Mouse (Mus musculus) intestine, embryonic 14.5 days (tissue): ENCODE measurements around the gene Tmem191c. TPM values are rescaled to one million over a fixed set of nuclear protein-coding genes. Genes with fewer than 3 reads are reported as not detected.
A peak's percentile ranks its signal among the peaks of the same experiment; 100 is the strongest.

Experiments used
- ATAC-seq: fragments of 200-750 bp; cut with Nextera tagmentation; replicated peaks from 2 replicates; pipeline ENCODE4 v1.8.0; 2017; ENCODE audit warnings: low read depth, moderate number of reproducible peaks, moderate TSS enrichment, moderate library complexity; ENCODE audit not compliant: low FRiP score, low TSS enrichment
- DNase-seq: peaks from one replicate; pipeline ENCODE4 v3.0.0-alpha.2; 2018; ENCODE audit warnings: low spot score
- H3K27ac ChIP-seq: fragments of 300-500 bp; sonication (generic); 2 replicates; pipeline ENCODE4 v1.5.1; 2014; ENCODE audit warnings: low read depth, mild to moderate bottlenecking, control low read depth
- H3K27me3 ChIP-seq: fragments of 300-500 bp; sonication (generic); replicated peaks from 2 replicates; pipeline ENCODE4 v1.6.1; 2014; ENCODE audit warnings: low read length, control low read depth; ENCODE audit not compliant: control insufficient read depth, insufficient read depth
- H3K36me3 ChIP-seq: fragments of 300-500 bp; sonication (generic); 2 replicates; pipeline ENCODE4 v1.6.1; 2014; ENCODE audit warnings: low read length, control low read depth; ENCODE audit not compliant: control insufficient read depth, insufficient read depth
- H3K4me1 ChIP-seq: fragments of 300-500 bp; sonication (generic); replicated peaks from 2 replicates; pipeline ENCODE4 v1.6.1; 2014; ENCODE audit warnings: low read length, control low read depth, mixed read lengths; ENCODE audit not compliant: control insufficient read depth, insufficient read depth
- H3K4me2 ChIP-seq: fragments of 300-500 bp; sonication (generic); 2 replicates; pipeline ENCODE4 v1.6.1; 2014; ENCODE audit warnings: low read length
- H3K4me3 ChIP-seq: fragments of 300-500 bp; sonication (generic); 2 replicates; pipeline ENCODE4 v1.5.1; 2014; ENCODE audit warnings: low read depth, low read length, control low read depth, mixed read lengths
- H3K9ac ChIP-seq: fragments of 300-500 bp; sonication (generic); 2 replicates; pipeline ENCODE4 v1.6.1; 2014; ENCODE audit warnings: mild to moderate bottlenecking, low read length
- H3K9me3 ChIP-seq: fragments of 300-500 bp; sonication (generic); 2 replicates; pipeline ENCODE4 v1.6.1; 2016; ENCODE audit warnings: low read length, control low read depth; ENCODE audit not compliant: control insufficient read depth
- whole genome bisulfite sequencing: fragments of 180-500 bp; shearing (Covaris S2); extraction: QIAGEN DNeasy Blood & Tissue Kit; methylation state at CpG from one replicate; pipeline ENCODE4 v1.1.7; 2014; 5-methylcytosine and 5-hydroxymethylcytosine counted together
- polyA plus RNA-seq: library from polyadenylated mRNA; unstranded; fragments of >200 nt; fragmentation: Nextera tagmentation; extraction: Ambion mirVana; gene quantifications from 2 replicates; pipeline ENCODE4 v1.2.1, GENCODE M21; 2014

Tmem191c gene
- polyA plus RNA-seq, 1 experiment from 2014 or later: 10.8 TPM

DNA sequence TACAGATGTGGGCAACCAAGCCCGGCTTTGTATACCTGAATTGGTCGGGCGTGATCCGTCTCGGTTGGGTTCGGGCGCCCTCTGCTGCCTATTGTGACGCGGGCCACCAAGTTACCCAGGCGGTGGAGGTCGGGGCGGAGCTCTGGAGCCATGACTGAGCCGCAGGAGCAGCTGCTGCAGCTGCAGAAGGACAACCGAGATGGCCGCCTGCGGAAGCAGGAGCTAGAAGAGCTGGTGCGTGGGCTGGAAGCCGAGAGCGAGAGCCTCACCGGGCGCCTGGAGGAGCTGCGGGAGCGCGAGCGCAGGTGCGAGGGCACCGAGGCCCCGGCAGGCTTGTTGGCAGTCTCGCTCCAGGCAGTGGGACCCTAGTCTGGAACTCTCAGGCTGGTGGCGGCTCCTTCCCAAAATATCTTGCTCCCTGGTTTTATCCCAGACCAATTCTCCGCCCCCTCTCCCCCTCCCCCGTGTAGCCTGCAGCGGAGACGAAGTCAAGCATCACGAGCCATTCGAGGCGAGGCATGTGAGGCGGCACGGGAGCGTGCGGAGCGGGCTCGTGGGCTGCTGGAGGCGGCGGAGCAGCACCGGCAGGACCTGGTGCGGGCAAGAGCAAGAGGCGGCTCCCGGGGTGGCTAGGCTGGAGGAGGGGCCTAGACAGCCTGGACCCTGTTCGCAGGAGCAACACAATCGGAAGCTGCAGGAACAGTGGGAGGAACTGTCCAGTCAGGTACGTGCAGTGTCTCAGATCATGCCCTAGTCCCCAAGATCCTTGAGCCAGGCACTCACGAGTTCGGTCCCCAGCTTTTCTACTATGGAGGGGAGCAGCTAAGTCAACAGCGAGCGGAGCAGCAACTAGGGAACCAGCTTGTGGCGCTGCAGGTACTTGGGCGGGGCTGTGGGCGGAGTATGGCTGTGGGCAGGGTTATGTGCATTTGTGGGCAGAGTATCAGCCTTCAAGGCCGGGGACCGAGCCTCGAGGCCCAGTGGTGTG lies 581 bp downstream of the Tmem191c start:
- peak overlapping the region; percentile 54 for H3K4me3 ChIP-seq
- peaks cover 15% of the 10 kb centered on the region for H3K36me3 ChIP-seq
- no peaks in the 10 kb centered on the region for H3K9me3 ChIP-seq
- peaks cover 17% of the 10 kb centered on the region for H3K4me1 ChIP-seq
- H3K27me3 ChIP-seq: peaks cover 28% of the 10 kb centered on the region
- H3K9ac ChIP-seq: peak overlapping the region; percentile 43
- no peak overlapping the region for H3K27ac ChIP-seq
- DNase-seq (peak; percentile 97), ATAC-seq (peak; percentile 87)
- peak overlapping the region; percentile 69 for H3K4me2 ChIP-seq
- under 1% methylated on average over 60 of the region's 62 CpGs for WGBS

DNA sequence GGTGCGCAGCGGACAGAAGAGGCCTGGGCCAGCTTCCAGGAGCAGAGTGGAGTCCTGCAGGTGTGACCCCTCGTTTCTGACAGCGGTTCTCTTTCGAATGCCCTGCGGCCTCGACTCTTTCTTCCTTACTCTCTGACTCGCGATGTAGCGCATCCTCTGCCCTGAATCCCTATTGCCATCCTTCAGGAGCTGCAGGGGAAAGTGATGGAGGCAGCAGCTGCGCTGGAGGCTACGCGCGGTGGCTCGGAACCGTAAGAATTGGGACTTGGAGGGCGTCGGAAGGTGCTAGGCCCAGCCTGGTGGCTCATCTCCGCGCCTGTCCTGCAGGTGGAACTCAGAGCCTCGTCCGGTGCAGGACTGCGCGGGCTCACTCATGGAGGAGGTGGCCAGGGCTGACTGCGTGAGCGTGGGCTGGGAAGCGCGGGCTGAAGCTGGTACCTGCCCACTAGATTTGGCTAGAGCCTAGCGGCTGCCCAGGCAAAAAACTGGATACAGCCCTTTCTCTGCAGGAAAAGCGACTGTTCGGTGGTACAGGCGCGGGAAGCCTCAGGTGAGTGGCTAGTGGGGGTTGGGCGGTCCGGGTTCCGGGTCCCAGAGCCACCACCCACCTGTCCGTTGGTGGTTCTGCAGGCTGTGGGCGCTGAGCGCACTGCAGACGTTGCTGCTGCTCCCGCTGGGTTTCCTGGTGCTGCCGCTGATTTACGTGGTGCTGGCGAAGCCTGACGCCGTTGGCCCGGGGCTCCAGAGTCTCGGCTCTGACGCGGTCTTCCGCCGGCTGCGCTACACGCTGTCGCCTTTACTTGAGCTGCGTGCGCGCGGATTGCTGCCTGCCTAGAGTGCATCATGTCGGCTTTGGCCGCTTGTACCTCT lies 1.7 kb downstream of the Tmem191c start:
- DNase-seq: peak; percentile 64
- H3K9ac ChIP-seq: 0 out of 2 replicates have a peak overlapping the region, but pooled peaks have one; percentile 13
- no peaks in the 10 kb centered on the region for H3K9me3 ChIP-seq

DNA sequence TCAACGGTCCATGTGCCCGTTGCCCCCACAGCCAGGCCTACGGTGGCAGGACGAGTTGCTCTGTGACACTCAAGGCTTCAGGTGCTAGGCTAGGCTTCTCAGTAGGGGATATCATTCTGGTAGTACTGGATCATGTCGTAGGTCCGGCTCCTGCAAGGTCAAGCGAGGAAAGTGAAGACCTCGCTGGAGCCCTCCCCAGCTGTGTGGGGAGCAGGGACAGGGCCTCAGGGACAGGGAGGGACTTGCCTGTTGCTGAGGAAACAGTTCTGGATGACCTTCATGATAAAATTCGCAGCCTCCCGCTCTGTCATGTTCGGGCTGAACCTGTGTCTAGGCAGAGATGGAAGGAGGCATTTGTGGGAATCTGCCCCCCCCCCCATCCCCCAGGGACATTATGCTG lies 4.6 kb downstream of the Tmem191c start:
- peaks cover 54% of the 10 kb centered on the region for H3K36me3 ChIP-seq
- WGBS: 90% methylated on average over 11 of the region's 11 CpGs
- H3K9me3 ChIP-seq: no peaks in the 10 kb centered on the region
- no peak overlapping the region for H3K27ac ChIP-seq
- H3K27me3 ChIP-seq: peaks cover 28% of the 10 kb centered on the region
- peaks cover 17% of the 10 kb centered on the region for H3K4me1 ChIP-seq
- DNase-seq (no peak), ATAC-seq (no peak)
- H3K9ac ChIP-seq: no peak overlapping the region
- H3K4me2 ChIP-seq: no peak overlapping the region
- no peak overlapping the region for H3K4me3 ChIP-seq

More for the DNA sequence above, 1.7 kb downstream of the Tmem191c start:
- peaks cover 17% of the 10 kb centered on the region for H3K4me1 ChIP-seq
- H3K27me3 ChIP-seq: peaks cover 28% of the 10 kb centered on the region
- H3K4me3 ChIP-seq: peak overlapping the region; percentile 54
- peak overlapping the region; percentile 69 for H3K4me2 ChIP-seq
- 4% methylated on average over 61 of the region's 61 CpGs for WGBS
- ATAC-seq: peak; percentile 24; the same call in 1 of the 2 replicates
- peaks cover 26% of the 10 kb centered on the region for H3K36me3 ChIP-seq
- no peak overlapping the region for H3K27ac ChIP-seq

DNA sequence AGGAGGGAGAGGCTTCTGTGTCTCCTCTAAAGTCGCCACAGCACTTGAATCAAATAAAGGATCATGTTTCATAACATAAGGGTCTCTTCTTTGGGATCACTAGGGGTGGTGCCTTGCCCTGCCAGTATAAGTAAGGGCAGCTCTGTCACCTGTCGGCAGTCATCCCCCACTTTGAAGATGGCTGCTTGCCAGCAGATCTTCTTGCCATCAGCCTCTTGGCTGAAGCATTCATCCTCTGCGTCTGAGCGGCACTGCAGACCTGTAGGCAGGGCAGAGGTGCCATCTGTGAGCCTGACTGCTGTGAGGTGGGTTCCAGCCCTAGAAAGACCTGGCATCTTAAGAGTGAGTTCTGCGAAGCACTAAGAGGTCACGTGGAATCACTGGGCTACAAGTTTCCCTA lies 7.3 kb downstream of the Tmem191c start:
- no peak overlapping the region for H3K27ac ChIP-seq
- ATAC-seq (no peak), DNase-seq (no peak)
- no peak overlapping the region for H3K4me2 ChIP-seq
- H3K27me3 ChIP-seq: peaks cover 12% of the 10 kb centered on the region
- no peak overlapping the region for H3K9ac ChIP-seq
- 0 out of 2 replicates have a peak, but pooled peaks cover under 1% of the 10 kb centered on the region for H3K4me1 ChIP-seq
- peaks cover 67% of the 10 kb centered on the region for H3K36me3 ChIP-seq
- H3K9me3 ChIP-seq: no peaks in the 10 kb centered on the region
- no peak overlapping the region for H3K4me3 ChIP-seq
- 67% methylated on average over 6 of the region's 6 CpGs for WGBS

DNA sequence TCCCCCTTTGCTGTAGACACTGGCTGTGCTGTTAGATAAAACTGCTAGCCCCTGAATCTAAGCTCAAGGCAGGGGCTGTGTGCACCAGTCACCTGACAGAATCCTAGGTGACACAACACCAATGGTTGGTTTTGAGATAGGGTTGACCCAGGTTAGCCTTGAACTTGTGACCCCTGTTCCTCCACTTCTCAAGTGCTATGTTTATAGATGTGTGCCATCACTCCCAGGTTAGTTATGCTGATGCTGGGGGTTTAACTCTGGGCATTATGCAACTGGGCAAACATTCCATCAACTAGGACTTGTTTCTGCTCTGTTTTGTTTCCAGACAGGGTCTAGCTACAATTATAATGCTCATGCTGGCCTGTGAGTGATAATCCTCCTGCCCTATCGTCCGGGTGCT lies 11.2 kb downstream of the Tmem191c start:
- no peaks in the 10 kb centered on the region for H3K9me3 ChIP-seq
- H3K4me1 ChIP-seq: no peaks in the 10 kb centered on the region
- whole genome bisulfite sequencing: 89% methylated on average over 2 of the region's 2 CpGs
- no peak for ATAC-seq
- no peak overlapping the region for H3K4me3 ChIP-seq
- no peak overlapping the region for H3K27ac ChIP-seq
- H3K9ac ChIP-seq: no peak overlapping the region
- no peak overlapping the region for H3K4me2 ChIP-seq
- peaks cover 60% of the 10 kb centered on the region for H3K36me3 ChIP-seq
- H3K27me3 ChIP-seq: no peaks in the 10 kb centered on the region
- no peak for DNase-seq

DNA sequence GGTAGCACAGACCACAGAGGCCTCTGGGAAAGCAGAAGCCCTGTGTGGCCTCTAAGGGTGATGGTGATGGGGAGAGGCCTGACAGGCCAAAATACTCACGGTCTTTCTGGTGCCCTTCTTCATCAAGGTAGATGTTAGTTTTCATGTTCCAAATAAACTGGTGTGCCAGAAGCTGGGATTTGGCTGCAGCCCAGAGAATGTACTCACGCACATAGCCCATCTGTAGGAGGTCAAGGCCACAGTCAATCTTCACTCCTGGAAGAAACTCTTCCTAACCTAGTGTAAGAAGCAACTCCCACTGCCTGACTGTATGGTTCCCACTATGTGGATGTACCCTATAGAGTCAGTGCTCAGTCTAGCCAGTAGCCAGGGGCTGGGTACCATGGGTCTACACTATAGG lies 15.1 kb downstream of the Tmem191c start:
- Histone ChIP-seq H3K9ac (no peak overlapping the region), H3K9me3 (no peaks in the 10 kb centered on the region), H3K27me3 (no peaks in the 10 kb centered on the region), H3K4me1 (no peaks in the 10 kb centered on the region), H3K36me3 (peaks cover 49% of the 10 kb centered on the region), H3K4me2 (no peak overlapping the region), H3K27ac (no peak overlapping the region), H3K4me3 (no peak overlapping the region)
- 82% methylated on average over 2 of the region's 2 CpGs for WGBS
- no peak for ATAC-seq
- no peak for DNase-seq

DNA sequence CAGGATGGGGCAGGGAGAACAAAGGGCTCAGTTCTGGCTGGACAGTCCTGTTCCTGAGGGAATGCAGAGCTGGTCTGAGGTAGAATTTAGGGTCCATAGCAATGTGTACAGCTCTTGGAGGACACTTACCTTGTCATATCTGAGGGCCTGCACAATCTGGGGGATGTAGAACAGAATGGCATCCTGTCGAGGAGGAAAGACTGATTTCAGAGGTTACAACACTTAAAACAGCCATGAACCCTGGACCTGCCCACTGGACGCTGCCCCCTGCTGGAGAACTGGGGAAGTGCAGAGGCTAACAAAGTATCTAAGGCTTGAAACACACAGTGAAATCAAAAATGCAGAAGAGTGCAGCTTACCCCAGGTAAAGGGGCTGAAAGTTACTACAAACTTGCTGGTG lies 16.9 kb downstream of the Tmem191c start:
- ATAC-seq (peak; percentile 54; the same call in 1 of the 2 replicates), DNase-seq (peak; percentile 94)
- no peak overlapping the region for H3K4me3 ChIP-seq
- no peaks in the 10 kb centered on the region for H3K27me3 ChIP-seq
- WGBS: 2% methylated on average over 2 of the region's 2 CpGs
- H3K27ac ChIP-seq: no peak overlapping the region
- no peak overlapping the region for H3K4me2 ChIP-seq
- no peaks in the 10 kb centered on the region for H3K9me3 ChIP-seq
- no peak overlapping the region for H3K9ac ChIP-seq
- peaks cover 58% of the 10 kb centered on the region for H3K36me3 ChIP-seq
- H3K4me1 ChIP-seq: no peaks in the 10 kb centered on the region

DNA sequence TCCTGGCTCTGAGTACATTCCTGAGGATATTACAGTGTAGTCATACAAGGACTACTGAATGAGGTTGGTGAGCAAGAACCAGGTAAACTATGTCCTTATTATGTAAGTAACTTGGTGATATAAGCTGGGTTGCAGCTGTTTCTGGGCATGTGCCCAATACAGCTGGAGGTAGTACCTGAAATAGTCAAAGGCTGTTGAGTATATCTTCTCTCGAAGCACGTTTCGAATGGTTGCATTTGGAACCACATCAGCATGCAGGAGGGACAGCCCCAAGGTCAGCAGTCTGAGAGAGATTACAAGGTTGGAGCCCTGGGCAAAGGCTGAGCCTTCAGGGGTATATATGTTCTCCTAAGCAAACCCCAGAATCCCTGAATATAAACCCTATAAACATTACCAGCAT lies 24.9 kb downstream of the Tmem191c start:
- ATAC-seq: no peak
- Histone ChIP-seq H3K36me3 (peaks cover 78% of the 10 kb centered on the region), H3K4me1 (no peaks in the 10 kb centered on the region), H3K27ac (no peak overlapping the region), H3K4me2 (no peak overlapping the region), H3K27me3 (no peaks in the 10 kb centered on the region), H3K9me3 (no peaks in the 10 kb centered on the region), H3K9ac (no peak overlapping the region), H3K4me3 (no peak overlapping the region)
- 90% methylated on average over 3 of the region's 3 CpGs for WGBS
- no peak for DNase-seq
